Mouse (Mus musculus) granulocyte monocyte progenitor cell, adult 5-6 weeks (primary cell): ENCODE measurements around the gene Arhgap22. TPM values are rescaled to one million over a fixed set of nuclear protein-coding genes. Genes with fewer than 3 reads are reported as not detected.

ENCODE experiments used
- total RNA-seq, 2 experiments: library from RNA; stranded (forward) in 1 of 2; stranded (reverse) in 1 of 2; fragments of 200-712, 200-1000 nt in 1 of 2; fragments of >200 nt in 1 of 2; fragmentation: Nextera tagmentation in 1 of 2; gene quantifications; 2 replicates each; pipeline ENCODE4 v1.2.3; 2014 to 2017

The Arhgap22 gene
- total RNA-seq, 2 experiments from 2014 or later = not detected

Other genes starting within 250 kb of the Arhgap22 start
- not detected in 2 replicates for gene Lrrc18, start 222.6 kb upstream of the Arhgap22 start, total RNA-seq (2014; fragmentation: Nextera tagmentation)
- gene Lrrc18, start 222.6 kb upstream of the Arhgap22 start, total RNA-seq (2017) = 0.05 and 0.13 TPM in 2 replicates
- 84.9 and 95.4 TPM in 2 replicates for gene Wdfy4, start 28.5 kb upstream of the Arhgap22 start, total RNA-seq (2014; fragmentation: Nextera tagmentation)
- 52.9 and 61.4 TPM in 2 replicates for gene Wdfy4, start 28.5 kb upstream of the Arhgap22 start, total RNA-seq (2017)
- 32.2 and 38.8 TPM in 2 replicates for gene Mapk8, start 233.1 kb downstream of the Arhgap22 start, total RNA-seq (2014; fragmentation: Nextera tagmentation)
- 50.2 and 53.8 TPM in 2 replicates for gene Mapk8, start 233.1 kb downstream of the Arhgap22 start, total RNA-seq (2017)